Mouse (Mus musculus) brain, embryonic 14.5 days (tissue): ENCODE results near the gene Hnf1a.

Experiments used
- CTCF ChIP-seq: fragments of 200-500 bp; IDR thresholded peaks from 2 replicates; pipeline ENCODE4 v1.5.1; 2012; ENCODE audit warnings: inconsistent platforms, mild to moderate bottlenecking, moderate library complexity, borderline replicate concordance; ENCODE audit not compliant: insufficient read depth, insufficient read length; ENCODE audit errors: extremely low read depth
- POLR2A ChIP-seq: fragments of 200-500 bp; IDR thresholded peaks from 2 replicates; pipeline ENCODE4 v1.6.1; 2012; ENCODE audit warnings: mild to moderate bottlenecking, inconsistent platforms, borderline replicate concordance; ENCODE audit not compliant: poor library complexity, insufficient read depth, insufficient read length, severe bottlenecking; ENCODE audit errors: extremely low read depth

GRCm38 (mm10) chr5:114969064-114969463, 1.8 kb downstream of the Hnf1a start:
- no peak for TF ChIP-seq CTCF
- TF ChIP-seq POLR2A = no peak
